Mouse (Mus musculus) CH12.LX (cell line): ENCODE results near the gene Cdk14.

ENCODE experiments used
- CHD1 ChIP-seq: IDR thresholded peaks from 2 replicates; pipeline ENCODE4 v1.6.1; 2012; ENCODE audit warnings: low read depth, low read length, improper control_type of control experiment, inconsistent platforms
- CHD2 ChIP-seq: IDR thresholded peaks from 2 replicates; pipeline ENCODE4 v1.6.1; 2011; ENCODE audit warnings: low read length, improper control_type of control experiment
- CTCF ChIP-seq, 2 experiments: IDR thresholded peaks in 1 of 2; conservative IDR thresholded peaks in 1 of 2; 2 replicates each; pipeline ENCODE4 v1.5.1; 2011 to 2012; ENCODE audit warnings: low read depth in 2 of 2, low read length in 2 of 2, improper control_type of control experiment in 1 of 2, inconsistent platforms in 1 of 2, mild to moderate bottlenecking in 1 of 2, moderate library complexity in 1 of 2
- JUND ChIP-seq: conservative IDR thresholded peaks from 2 replicates; pipeline ENCODE4 v1.6.1; 2011; ENCODE audit warnings: low read depth, low read length, improper control_type of control experiment
- MAX ChIP-seq: IDR thresholded peaks from 2 replicates; pipeline ENCODE4 v1.6.1; 2011; ENCODE audit warnings: low read length, improper control_type of control experiment
- MEF2A ChIP-seq: IDR thresholded peaks from 2 replicates; pipeline ENCODE4 v1.6.1; 2014; ENCODE audit warnings: low read depth, mild to moderate bottlenecking, inconsistent platforms, low read length, improper control_type of control experiment, borderline replicate concordance
- POLR2A ChIP-seq: IDR thresholded peaks from 2 replicates; pipeline ENCODE4 v1.6.1; 2011; ENCODE audit warnings: low read depth, mild to moderate bottlenecking, improper control_type of control experiment, low read length
- SIN3A ChIP-seq: IDR thresholded peaks from 2 replicates; pipeline ENCODE4 v1.6.1; 2012; ENCODE audit warnings: low read length, improper control_type of control experiment, inconsistent platforms
- UBTF ChIP-seq: IDR thresholded peaks from 2 replicates; pipeline ENCODE4 v1.6.1; 2012; ENCODE audit warnings: low read depth, mild to moderate bottlenecking, inconsistent platforms, low read length, improper control_type of control experiment, moderate library complexity
- USF1 ChIP-seq: IDR thresholded peaks from 2 replicates; pipeline ENCODE4 v1.6.1; 2014; ENCODE audit warnings: low read depth, mild to moderate bottlenecking, inconsistent platforms, low read length, improper control_type of control experiment
- USF2 ChIP-seq: conservative IDR thresholded peaks from 2 replicates; pipeline ENCODE4 v1.6.1; 2011; ENCODE audit warnings: low read depth, low read length, improper control_type of control experiment
- ZC3H11A ChIP-seq: IDR thresholded peaks from 2 replicates; pipeline ENCODE4 v1.6.1; 2012; ENCODE audit warnings: low read depth, mild to moderate bottlenecking, inconsistent platforms, low read length, improper control_type of control experiment

DNA sequence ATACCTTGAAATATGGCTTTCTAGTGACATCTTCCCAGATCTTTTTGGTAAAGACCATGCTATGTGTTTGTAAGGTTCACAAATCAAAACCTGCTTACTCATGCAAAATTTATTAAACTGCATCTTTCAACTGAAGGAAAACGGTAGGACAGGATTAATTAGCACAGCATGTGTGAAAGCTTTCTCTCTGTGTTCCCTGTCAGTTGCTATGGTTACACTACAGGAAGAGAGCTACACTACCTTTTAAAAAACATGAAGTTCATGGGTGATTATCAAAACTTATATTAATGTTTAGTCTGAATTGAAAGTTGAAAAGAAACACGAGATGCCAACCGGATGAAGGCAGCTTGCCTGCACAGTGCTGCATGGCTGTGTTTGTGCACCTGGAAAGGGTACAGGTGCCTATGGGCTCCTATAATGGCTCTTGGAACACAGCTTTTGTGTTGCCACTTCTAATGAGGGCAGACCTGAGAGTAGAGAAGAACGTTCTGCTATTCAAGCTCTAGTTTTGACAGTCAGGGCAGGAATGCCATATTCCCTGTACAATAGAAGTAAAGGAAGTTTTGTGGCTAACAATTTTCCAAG, 380.3 kb downstream of the Cdk14 start:
- TF ChIP-seq MAX (no peak), CTCF (conservative IDR thresholded peaks at IDR 0.05 in 1 of 2, IDR thresholded peaks at IDR 0.05 in 1 of 2; ENCODE audit: low read depth in 2 of 2, low read length in 2 of 2) (no peak), UBTF (no peak), POLR2A (no peak), USF2 (no peak), USF1 (no peak), SIN3A (no peak), ZC3H11A (no peak), MEF2A (no peak), CHD1 (no peak), JUND (no peak), CHD2 (no peak)
